Mouse (Mus musculus): Measurements from ENCODE around the gene Lrp2. TPM values are rescaled to one million over a fixed set of nuclear protein-coding genes. Genes with fewer than 3 reads are reported as not detected.

Gene Lrp2
- polyA plus RNA-seq, 1 experiment from 2014 or later, result 0.08 TPM

DNA sequence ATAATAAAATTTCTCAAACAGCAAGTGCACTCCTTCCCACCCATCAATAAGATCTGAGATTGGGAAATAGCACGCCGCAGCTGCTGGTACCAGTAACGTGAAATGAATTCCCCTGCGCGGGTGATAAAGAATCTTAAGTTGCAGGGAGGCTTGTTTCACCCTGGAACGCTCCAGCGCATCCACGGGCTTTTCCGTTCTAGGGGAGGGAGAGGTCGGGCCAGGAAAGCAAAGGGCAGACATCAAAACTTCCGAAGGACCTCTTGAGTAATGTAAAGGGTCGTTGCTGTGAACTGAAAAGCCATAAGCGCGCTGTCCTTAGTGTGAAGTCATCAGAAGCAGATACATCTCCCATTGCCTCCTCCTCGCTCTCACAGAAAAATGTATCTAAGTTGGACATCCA lies 26.5 kb downstream of the Lrp2 start:
- ATAC-seq (ENCODE audit: low read depth), result no peak
- Histone ChIP-seq H3K27ac (ENCODE audit: low read length) (no peak overlapping the region), H3K4me1 (ENCODE audit: control insufficient read depth, low read depth, low read length) (no peaks in the 10 kb centered on the region), H3K36me3 (ENCODE audit: control insufficient read depth, insufficient read depth) (no peaks in the 10 kb centered on the region), H3K4me3 (ENCODE audit: low read depth, low read length) (no peak overlapping the region), H3K9ac (ENCODE audit: low read depth, low read length) (no peak overlapping the region), H3K9me3 (replicated peaks; ENCODE audit: control insufficient read depth, low read length) (no peaks in the 10 kb centered on the region), H3K4me2 (ENCODE audit: low read depth, low read length) (no peak overlapping the region), H3K27me3 (ENCODE audit: control insufficient read depth, insufficient read depth, low read depth, low read length) (no peaks in the 10 kb centered on the region)
- WGBS (ENCODE audit: insufficient replicate concordance), result 59% methylated on average over 15 of the region's 15 CpGs

DNA sequence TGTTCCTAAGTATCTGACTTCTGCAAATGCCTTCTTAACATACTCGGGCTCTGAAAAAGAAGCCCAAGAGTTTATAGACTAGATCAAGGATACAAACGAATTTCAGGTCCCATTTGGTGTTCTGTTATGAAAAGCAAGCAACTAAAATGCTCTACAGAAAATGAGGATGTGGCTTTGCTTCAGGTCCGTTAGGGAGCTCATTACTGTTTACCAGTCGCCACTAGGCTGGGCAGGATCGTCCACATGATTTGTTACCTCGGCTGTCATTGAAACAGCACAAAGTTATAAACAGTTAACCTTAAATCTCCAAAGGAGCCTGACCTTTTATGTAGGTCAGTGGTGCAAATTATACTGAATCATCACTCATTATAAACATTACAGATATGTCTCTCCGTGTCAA lies 29.2 kb downstream of the Lrp2 start:
- H3K4me1 ChIP-seq (ENCODE audit: control insufficient read depth, low read depth, low read length), result no peaks in the 10 kb centered on the region
- no peaks in the 10 kb centered on the region for H3K36me3 ChIP-seq (ENCODE audit: control insufficient read depth, insufficient read depth)
- H3K27ac ChIP-seq (ENCODE audit: low read length), result no peak overlapping the region
- H3K9me3 ChIP-seq (replicated peaks; ENCODE audit: control insufficient read depth, low read length), result no peaks in the 10 kb centered on the region
- H3K9ac ChIP-seq (ENCODE audit: low read depth, low read length), result no peak overlapping the region
- WGBS (ENCODE audit: insufficient replicate concordance), result 24% methylated on average over 7 of the region's 7 CpGs
- no peak overlapping the region for H3K4me3 ChIP-seq (ENCODE audit: low read depth, low read length)
- ATAC-seq (ENCODE audit: low read depth), result no peak
- no peak overlapping the region for H3K4me2 ChIP-seq (ENCODE audit: low read depth, low read length)
- H3K27me3 ChIP-seq (ENCODE audit: control insufficient read depth, insufficient read depth, low read depth, low read length), result no peaks in the 10 kb centered on the region

DNA sequence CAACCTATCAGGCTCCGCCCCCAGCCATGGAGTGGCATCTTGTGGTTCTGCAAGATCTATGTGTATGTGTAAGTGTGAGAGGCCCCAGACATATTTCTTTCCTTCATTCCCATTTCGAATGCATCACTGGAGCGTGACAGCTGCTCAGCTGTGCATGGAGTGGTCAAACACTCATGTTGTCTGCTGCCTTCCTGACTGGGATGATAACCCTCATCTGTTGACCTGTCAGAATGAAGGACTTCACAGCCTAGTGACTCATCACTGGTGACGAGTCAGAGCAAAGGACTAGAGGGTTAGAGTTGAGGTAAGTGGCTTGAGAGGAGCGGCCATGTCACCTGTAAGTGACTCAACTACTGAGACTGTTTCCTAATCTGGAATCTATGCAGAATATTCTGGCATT lies 34.2 kb downstream of the Lrp2 start:
- 55% methylated on average over 5 of the region's 5 CpGs for WGBS (ENCODE audit: insufficient replicate concordance)
- Histone ChIP-seq H3K9me3 (replicated peaks; ENCODE audit: control insufficient read depth, low read length) (no peaks in the 10 kb centered on the region), H3K4me1 (ENCODE audit: control insufficient read depth, low read depth, low read length) (no peaks in the 10 kb centered on the region), H3K9ac (ENCODE audit: low read depth, low read length) (no peak overlapping the region), H3K4me3 (ENCODE audit: low read depth, low read length) (no peak overlapping the region), H3K36me3 (ENCODE audit: control insufficient read depth, insufficient read depth) (no peaks in the 10 kb centered on the region), H3K4me2 (ENCODE audit: low read depth, low read length) (no peak overlapping the region), H3K27me3 (ENCODE audit: control insufficient read depth, insufficient read depth, low read depth, low read length) (no peaks in the 10 kb centered on the region), H3K27ac (ENCODE audit: low read length) (no peak overlapping the region)
- ATAC-seq (ENCODE audit: low read depth), result no peak

DNA sequence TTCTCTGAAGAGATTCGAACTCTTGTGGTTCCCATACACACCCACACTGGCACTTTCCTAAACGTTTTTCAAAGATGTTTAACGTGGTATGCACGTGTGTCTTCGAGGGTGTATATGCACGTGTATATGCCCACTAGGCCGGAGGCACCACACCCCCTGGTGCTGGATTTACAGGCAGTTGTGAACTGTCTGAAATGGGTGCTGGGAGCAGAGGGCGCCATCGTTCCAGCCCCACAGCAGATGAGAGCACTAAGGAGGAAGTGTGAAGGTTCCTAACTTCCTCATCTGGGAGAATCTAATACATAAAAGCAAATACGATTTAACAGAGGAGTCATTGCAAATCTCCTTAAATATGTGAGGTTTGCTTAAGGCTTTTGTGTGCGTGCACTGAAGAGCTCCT lies 39.0 kb downstream of the Lrp2 start:
- Histone ChIP-seq H3K4me1 (ENCODE audit: control insufficient read depth, low read depth, low read length) (no peaks in the 10 kb centered on the region), H3K9me3 (replicated peaks; ENCODE audit: control insufficient read depth, low read length) (no peaks in the 10 kb centered on the region), H3K9ac (ENCODE audit: low read depth, low read length) (no peak overlapping the region), H3K27ac (ENCODE audit: low read length) (no peak overlapping the region), H3K4me3 (ENCODE audit: low read depth, low read length) (no peak overlapping the region), H3K27me3 (ENCODE audit: control insufficient read depth, insufficient read depth, low read depth, low read length) (no peaks in the 10 kb centered on the region), H3K4me2 (ENCODE audit: low read depth, low read length) (no peak overlapping the region), H3K36me3 (ENCODE audit: control insufficient read depth, insufficient read depth) (no peaks in the 10 kb centered on the region)
- no peak for ATAC-seq (ENCODE audit: low read depth)
- 42% methylated on average over 11 of the region's 11 CpGs for WGBS (ENCODE audit: insufficient replicate concordance)

DNA sequence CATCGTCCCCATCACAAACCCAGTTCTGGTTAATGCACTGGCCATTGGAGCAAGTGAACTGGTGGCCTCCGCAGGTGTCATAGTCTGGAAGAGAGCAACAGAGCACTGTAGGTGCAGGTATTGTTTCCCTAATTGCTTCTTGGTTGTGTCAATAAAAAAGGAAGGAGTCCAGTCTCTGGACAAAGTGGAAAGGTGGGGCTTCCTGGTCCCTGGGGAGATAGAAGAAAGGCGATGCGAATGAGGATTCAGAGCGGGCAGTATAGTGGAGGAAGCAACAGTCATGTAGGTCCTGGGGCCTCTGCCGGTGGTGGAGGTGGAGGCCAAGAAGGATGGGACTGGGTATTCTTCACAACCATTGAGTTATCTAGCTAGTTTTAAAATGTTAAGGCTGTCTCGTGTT lies 49.8 kb downstream of the Lrp2 start:
- Histone ChIP-seq H3K4me2 (ENCODE audit: low read depth, low read length) (no peak overlapping the region), H3K4me3 (ENCODE audit: low read depth, low read length) (no peak overlapping the region), H3K9ac (ENCODE audit: low read depth, low read length) (no peak overlapping the region), H3K9me3 (replicated peaks; ENCODE audit: control insufficient read depth, low read length) (no peaks in the 10 kb centered on the region), H3K27ac (ENCODE audit: low read length) (no peak overlapping the region), H3K4me1 (ENCODE audit: control insufficient read depth, low read depth, low read length) (no peaks in the 10 kb centered on the region; the same call in 1 of the 2 replicates), H3K27me3 (ENCODE audit: control insufficient read depth, insufficient read depth, low read depth, low read length) (no peaks in the 10 kb centered on the region), H3K36me3 (ENCODE audit: control insufficient read depth, insufficient read depth) (no peaks in the 10 kb centered on the region)
- ATAC-seq (ENCODE audit: low read depth), result no peak
- WGBS (ENCODE audit: insufficient replicate concordance), result 71% methylated on average over 7 of the region's 7 CpGs

DNA sequence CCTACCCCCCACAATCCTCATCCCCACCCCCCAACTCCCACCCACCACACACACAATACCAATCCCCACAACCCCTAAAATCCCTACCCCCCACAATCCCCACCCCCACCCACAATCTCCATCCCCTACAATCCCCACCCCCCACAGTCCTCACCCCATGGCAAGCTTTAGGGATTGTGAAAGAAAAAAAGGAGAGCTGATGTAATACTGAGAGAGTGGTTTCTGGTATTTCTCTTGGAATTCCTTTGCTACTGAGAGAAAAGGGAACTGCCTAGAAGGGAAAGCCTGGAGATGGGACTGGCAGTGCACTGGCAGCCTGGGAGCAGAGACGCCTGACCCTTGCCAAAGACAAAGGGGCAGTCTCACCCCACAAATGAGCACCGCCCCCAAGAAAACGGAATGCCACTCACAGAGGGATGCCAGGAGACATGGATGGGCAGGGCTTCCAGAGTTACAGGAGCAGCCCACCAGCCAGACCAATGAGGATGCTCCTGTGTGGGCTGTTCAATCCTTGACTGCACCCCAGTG lies 54.3 kb downstream of the Lrp2 start:
- Histone ChIP-seq H3K9ac (ENCODE audit: low read depth, low read length) (no peak overlapping the region), H3K36me3 (ENCODE audit: control insufficient read depth, insufficient read depth) (no peaks in the 10 kb centered on the region), H3K4me3 (ENCODE audit: low read depth, low read length) (no peak overlapping the region), H3K4me1 (ENCODE audit: control insufficient read depth, low read depth, low read length) (no peaks in the 10 kb centered on the region; the same call in none of the 2 replicates), H3K27ac (ENCODE audit: low read length) (no peak overlapping the region), H3K9me3 (replicated peaks; ENCODE audit: control insufficient read depth, low read length) (no peaks in the 10 kb centered on the region), H3K4me2 (ENCODE audit: low read depth, low read length) (no peak overlapping the region), H3K27me3 (ENCODE audit: control insufficient read depth, insufficient read depth, low read depth, low read length) (no peaks in the 10 kb centered on the region)
- ATAC-seq (ENCODE audit: low read depth), result no peak
- 50% methylated on average over 3 of the region's 3 CpGs for WGBS (ENCODE audit: insufficient replicate concordance)

DNA sequence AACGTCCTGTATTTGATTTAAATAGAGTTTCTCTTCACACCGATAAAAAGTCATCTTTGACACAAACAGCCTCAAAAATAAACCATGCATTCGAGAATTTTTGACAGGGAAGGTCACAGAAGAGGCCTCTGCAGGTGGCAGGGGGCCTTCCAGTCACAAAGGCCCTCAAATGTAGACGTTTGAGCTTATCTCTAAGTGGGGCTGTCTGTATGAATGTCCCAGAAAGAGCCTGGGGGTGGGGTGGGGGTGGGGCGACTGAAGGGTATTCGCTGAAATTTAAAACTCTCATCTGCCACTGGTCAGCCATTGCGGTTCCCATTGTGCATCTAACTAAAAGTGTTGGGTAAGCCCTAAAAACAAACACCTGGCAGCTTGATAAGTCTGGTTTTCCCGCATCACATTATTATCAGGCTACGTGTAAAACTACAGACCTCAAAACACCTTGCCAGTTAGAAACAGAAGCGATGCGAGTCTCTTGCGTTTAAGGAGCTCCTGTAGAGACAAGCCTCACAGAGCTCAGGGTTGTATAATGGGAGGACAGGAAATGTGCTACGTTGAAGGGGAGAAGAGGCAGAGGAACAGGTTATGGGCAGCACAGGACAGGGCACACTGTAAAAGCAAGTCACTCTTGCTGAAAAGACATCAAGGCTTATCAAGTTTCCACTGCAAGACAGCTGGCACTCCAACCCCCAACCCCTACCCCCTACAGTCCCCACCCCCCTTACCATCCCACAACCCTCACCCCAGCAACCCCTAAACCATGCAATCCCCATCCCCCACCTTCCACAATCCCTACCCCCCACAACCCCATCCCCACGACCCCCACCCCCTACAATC lies 55.0 kb downstream of the Lrp2 start:
- Histone ChIP-seq H3K4me1 (ENCODE audit: control insufficient read depth, low read depth, low read length) (no peaks in the 10 kb centered on the region; the same call in none of the 2 replicates), H3K4me3 (ENCODE audit: low read depth, low read length) (no peak overlapping the region), H3K9ac (ENCODE audit: low read depth, low read length) (no peak overlapping the region), H3K27ac (ENCODE audit: low read length) (no peak overlapping the region), H3K4me2 (ENCODE audit: low read depth, low read length) (no peak overlapping the region), H3K27me3 (ENCODE audit: control insufficient read depth, insufficient read depth, low read depth, low read length) (no peaks in the 10 kb centered on the region), H3K9me3 (replicated peaks; ENCODE audit: control insufficient read depth, low read length) (no peaks in the 10 kb centered on the region), H3K36me3 (ENCODE audit: control insufficient read depth, insufficient read depth) (no peaks in the 10 kb centered on the region)
- WGBS (ENCODE audit: insufficient replicate concordance), result 14% methylated on average over 14 of the region's 14 CpGs
- ATAC-seq (ENCODE audit: low read depth), result no peak

DNA sequence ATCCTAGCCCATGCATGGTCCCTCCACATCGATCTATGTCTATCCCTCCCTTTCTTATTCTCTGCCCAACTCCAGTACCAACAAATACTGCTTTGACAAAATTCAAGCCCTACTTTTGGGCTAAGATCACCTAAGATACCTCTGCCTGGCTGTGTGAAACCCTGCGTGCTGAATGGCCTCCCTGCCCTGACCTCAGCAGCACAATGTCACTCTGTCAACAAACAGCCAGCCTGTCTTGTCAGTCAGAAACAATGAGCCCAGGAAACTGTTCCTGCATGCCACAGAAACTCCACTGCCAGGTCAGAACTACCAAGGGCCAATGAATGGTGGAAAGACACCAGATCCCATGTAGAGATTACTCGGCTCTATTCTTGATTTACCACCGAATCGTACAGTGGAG lies 55.7 kb downstream of the Lrp2 start:
- Histone ChIP-seq H3K9me3 (replicated peaks; ENCODE audit: control insufficient read depth, low read length) (no peaks in the 10 kb centered on the region), H3K27me3 (ENCODE audit: control insufficient read depth, insufficient read depth, low read depth, low read length) (no peaks in the 10 kb centered on the region), H3K4me1 (ENCODE audit: control insufficient read depth, low read depth, low read length) (no peaks in the 10 kb centered on the region; the same call in none of the 2 replicates), H3K4me2 (ENCODE audit: low read depth, low read length) (no peak overlapping the region), H3K9ac (ENCODE audit: low read depth, low read length) (no peak overlapping the region), H3K36me3 (ENCODE audit: control insufficient read depth, insufficient read depth) (no peaks in the 10 kb centered on the region), H3K27ac (ENCODE audit: low read length) (no peak overlapping the region), H3K4me3 (ENCODE audit: low read depth, low read length) (no peak overlapping the region)
- no peak for ATAC-seq (ENCODE audit: low read depth)
- WGBS (ENCODE audit: insufficient replicate concordance), result 44% methylated on average over 5 of the region's 5 CpGs

DNA sequence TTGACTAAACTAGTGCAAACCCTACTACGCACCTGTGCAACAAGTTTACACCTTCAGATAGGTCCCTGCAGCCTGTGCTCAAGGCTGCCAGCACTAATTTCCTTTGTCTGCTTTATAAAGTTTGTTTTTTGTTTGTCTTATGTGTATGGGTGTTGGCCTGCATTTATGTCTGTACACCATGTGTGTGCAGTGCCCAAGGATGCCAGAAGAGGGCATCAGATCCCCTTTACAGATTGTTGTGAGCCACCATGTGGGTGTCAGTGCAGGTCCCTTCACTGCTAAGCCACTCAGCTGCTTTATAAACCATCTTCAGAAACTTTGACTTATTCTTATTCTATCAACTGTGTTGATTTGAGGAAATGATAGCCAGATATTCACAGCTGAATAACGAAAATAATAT lies 65.6 kb downstream of the Lrp2 start:
- no peaks in the 10 kb centered on the region for H3K27me3 ChIP-seq (ENCODE audit: control insufficient read depth, insufficient read depth, low read depth, low read length)
- no peak overlapping the region for H3K4me2 ChIP-seq (ENCODE audit: low read depth, low read length)
- no peak overlapping the region for H3K9ac ChIP-seq (ENCODE audit: low read depth, low read length)
- no peaks in the 10 kb centered on the region for H3K4me1 ChIP-seq (ENCODE audit: control insufficient read depth, low read depth, low read length)
- H3K27ac ChIP-seq (ENCODE audit: low read length), result no peak overlapping the region
- ATAC-seq (ENCODE audit: low read depth), result no peak
- H3K36me3 ChIP-seq (ENCODE audit: control insufficient read depth, insufficient read depth), result no peaks in the 10 kb centered on the region
- H3K9me3 ChIP-seq (replicated peaks; ENCODE audit: control insufficient read depth, low read length), result no peaks in the 10 kb centered on the region
- no peak overlapping the region for H3K4me3 ChIP-seq (ENCODE audit: low read depth, low read length)
- WGBS (ENCODE audit: insufficient replicate concordance), result 66% methylated on average over 2 of the region's 2 CpGs

Data from liver, embryonic 16.5 days (tissue).